Mouse (Mus musculus) midbrain, postnatal 0 days (tissue): ENCODE results near the gene Dtd1. TPM values are rescaled to one million over a fixed set of nuclear protein-coding genes. Genes with fewer than 3 reads are reported as not detected.

ENCODE experiments used
- ATAC-seq: fragments of 200-750 bp; cut with Nextera tagmentation; 2 replicates; pipeline ENCODE4 v1.8.0; 2017; ENCODE audit warnings: moderate number of reproducible peaks, mild to moderate bottlenecking, moderate TSS enrichment, moderate library complexity; ENCODE audit not compliant: low FRiP score
- DNase-seq: peaks from one replicate; pipeline ENCODE4 v3.0.0-alpha.2; 2015; ENCODE audit warnings: low spot score
- H3K27ac ChIP-seq: fragments of 300-500 bp; sonication (generic); 2 replicates; pipeline ENCODE4 v1.5.1; 2014; ENCODE audit warnings: low read depth, mild to moderate bottlenecking, low read length, mixed read lengths
- H3K27me3 ChIP-seq: fragments of 300-500 bp; sonication (generic); 2 replicates; pipeline ENCODE4 v1.6.1; 2014; ENCODE audit warnings: low read length, control low read depth, mixed read lengths; ENCODE audit not compliant: insufficient read depth
- H3K36me3 ChIP-seq: fragments of 300-500 bp; sonication (generic); 2 replicates; pipeline ENCODE4 v1.6.1; 2014; ENCODE audit warnings: low read length, control low read depth, mixed read lengths; ENCODE audit not compliant: insufficient read depth
- H3K4me1 ChIP-seq: fragments of 300-500 bp; sonication (generic); 2 replicates; pipeline ENCODE4 v1.6.1; 2014; ENCODE audit warnings: mild to moderate bottlenecking, control low read depth, antibody characterized with exemption, low read length, mixed read lengths; ENCODE audit not compliant: insufficient read depth
- H3K4me2 ChIP-seq: fragments of 300-500 bp; sonication (generic); 2 replicates; pipeline ENCODE4 v1.6.1; 2014; ENCODE audit warnings: low read depth, mild to moderate bottlenecking, low read length, mixed read lengths; ENCODE audit not compliant: poor library complexity, severe bottlenecking
- H3K4me3 ChIP-seq: fragments of 300-500 bp; sonication (generic); 2 replicates; pipeline ENCODE4 v1.5.1; 2014; ENCODE audit warnings: low read depth, mild to moderate bottlenecking, low read length, moderate library complexity
- H3K9ac ChIP-seq: fragments of 300-500 bp; sonication (generic); replicated peaks from 2 replicates; pipeline ENCODE4 v1.6.1; 2014; ENCODE audit warnings: mild to moderate bottlenecking, low read length, moderate library complexity, mixed read lengths; ENCODE audit not compliant: poor library complexity, severe bottlenecking
- H3K9me3 ChIP-seq: fragments of 300-500 bp; sonication (generic); 2 replicates; pipeline ENCODE4 v1.6.1; 2016; ENCODE audit warnings: low read length, control low read depth
- CTCF ChIP-seq: IDR thresholded peaks from 2 replicates; pipeline ENCODE4 v1.5.1; 2016; ENCODE audit warnings: antibody characterized with exemption, mild to moderate bottlenecking
- WGBS: fragments of 180-500 bp; shearing (Covaris S2); extraction: QIAGEN DNeasy Blood & Tissue Kit; methylation state at CpG from one replicate; pipeline ENCODE4 v1.1.7; 2014; 5-methylcytosine and 5-hydroxymethylcytosine counted together
- polyA plus RNA-seq: library from polyadenylated mRNA; unstranded; fragments of >200 nt; fragmentation: Nextera tagmentation; extraction: Ambion mirVana; gene quantifications from 2 replicates; pipeline ENCODE4 v1.2.1, GENCODE M21; 2015
- total RNA-seq: library from RNA; depleted of rRNA; stranded (reverse); fragments of >200 nt; gene quantifications from 2 replicates; pipeline ENCODE4 v1.2.3, GENCODE M21; 2014

Dtd1 gene
- total and polyA plus RNA-seq, 2 experiments from 2014 or later = 88.7 to 202 TPM

DNA sequence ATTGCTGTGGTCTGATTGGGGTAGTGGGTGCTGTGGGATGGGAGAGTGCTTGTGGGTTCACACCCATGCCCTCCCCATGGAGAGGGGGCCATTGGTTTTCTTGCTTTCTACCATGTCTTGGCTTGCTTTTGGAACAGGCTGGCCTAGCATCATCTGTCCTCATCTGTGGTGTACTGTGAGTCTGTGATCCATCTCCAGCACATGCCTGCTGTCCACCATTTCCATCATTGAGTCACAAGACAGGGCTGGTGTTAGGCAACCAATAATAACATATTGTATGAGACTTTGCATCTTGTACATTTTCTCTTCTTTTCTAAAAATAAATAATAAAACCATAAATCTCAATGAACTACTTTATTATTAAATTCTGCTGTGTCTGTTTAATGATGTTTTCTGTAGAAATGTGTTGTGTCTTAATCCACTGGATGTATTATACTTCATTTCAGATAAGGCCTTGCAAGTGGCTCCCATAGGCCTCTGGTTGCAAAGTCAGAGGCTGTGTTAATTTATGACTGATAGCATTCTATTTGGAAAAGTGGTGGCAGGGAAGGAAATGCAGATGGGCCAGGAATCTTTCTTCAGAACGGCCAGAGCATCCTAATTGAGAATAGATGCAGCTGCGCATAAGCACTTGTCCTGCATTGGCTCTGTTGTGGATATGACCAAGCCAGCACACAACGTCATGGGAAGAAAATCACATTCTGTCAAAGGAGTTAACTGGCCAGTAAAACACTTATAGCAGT lies 168.8 kb downstream of the Dtd1 start:
- no peak for TF ChIP-seq CTCF
- H3K4me3 ChIP-seq = no peak overlapping the region
- no peaks in the 10 kb centered on the region for H3K9me3 ChIP-seq
- no peak overlapping the region for H3K4me2 ChIP-seq
- DNase-seq (no peak), ATAC-seq (no peak)
- H3K27ac ChIP-seq = no peak overlapping the region
- H3K27me3 ChIP-seq = no peaks in the 10 kb centered on the region
- no peaks in the 10 kb centered on the region; the same call in 1 of the 2 replicates for H3K36me3 ChIP-seq
- WGBS = 71% methylated on average over 3 of the region's 3 CpGs
- H3K4me1 ChIP-seq = no peaks in the 10 kb centered on the region
- no peak overlapping the region for H3K9ac ChIP-seq

DNA sequence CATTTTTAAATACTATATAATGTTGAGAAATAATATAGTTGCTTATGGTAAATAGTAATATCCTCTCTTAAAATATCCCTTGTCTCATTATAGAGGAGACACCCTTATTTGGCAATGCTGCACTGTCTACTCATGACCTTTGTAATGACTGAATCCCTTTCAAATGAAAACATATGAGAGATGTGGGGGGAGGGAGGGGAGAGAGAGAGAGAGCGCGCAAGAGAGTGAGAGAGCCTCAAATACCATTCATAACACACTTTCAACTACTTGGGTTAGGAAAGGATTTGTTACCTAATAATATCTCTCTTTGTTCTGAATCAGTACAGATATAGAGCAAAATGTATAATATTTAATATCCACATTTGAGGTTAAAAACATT lies 169.4 kb downstream of the Dtd1 start:
- Histone ChIP-seq H3K9me3 (no peaks in the 10 kb centered on the region), H3K4me3 (no peak overlapping the region), H3K9ac (no peak overlapping the region), H3K27ac (no peak overlapping the region), H3K4me1 (no peaks in the 10 kb centered on the region), H3K4me2 (no peak overlapping the region), H3K36me3 (no peaks in the 10 kb centered on the region; the same call in 1 of the 2 replicates), H3K27me3 (no peaks in the 10 kb centered on the region)
- ATAC-seq (no peak), DNase-seq (no peak)
- TF ChIP-seq CTCF = no peak
- 62% methylated on average over 2 of the region's 2 CpGs for WGBS

DNA sequence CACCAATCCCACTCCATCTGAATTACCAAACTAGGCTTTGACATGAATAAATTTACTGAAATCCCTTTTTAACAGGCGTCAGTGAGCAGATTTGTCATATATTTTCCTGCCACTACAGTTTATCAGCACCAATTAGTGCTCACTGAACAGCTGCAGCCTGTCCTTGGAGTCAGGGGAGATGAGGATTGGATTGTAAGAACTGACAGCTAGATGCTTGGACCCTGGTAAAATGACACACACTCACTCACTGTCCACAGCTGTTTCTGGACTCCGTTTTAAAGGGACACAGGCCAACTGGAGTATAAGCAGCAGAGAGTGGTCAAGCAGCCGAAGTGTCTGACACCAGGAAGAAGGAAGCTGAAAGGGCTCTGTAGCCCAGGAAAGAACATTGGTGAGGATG lies 169.9 kb downstream of the Dtd1 start:
- H3K9ac ChIP-seq = no peak overlapping the region
- ATAC-seq (no peak), DNase-seq (no peak)
- no peak overlapping the region for H3K27ac ChIP-seq
- H3K36me3 ChIP-seq = no peaks in the 10 kb centered on the region; the same call in 1 of the 2 replicates
- no peaks in the 10 kb centered on the region for H3K4me1 ChIP-seq
- no peaks in the 10 kb centered on the region for H3K27me3 ChIP-seq
- no peak overlapping the region for H3K4me2 ChIP-seq
- TF ChIP-seq CTCF = no peak
- H3K4me3 ChIP-seq = no peak overlapping the region
- no peaks in the 10 kb centered on the region for H3K9me3 ChIP-seq
- WGBS = 40% methylated on average over 3 of the region's 3 CpGs

DNA sequence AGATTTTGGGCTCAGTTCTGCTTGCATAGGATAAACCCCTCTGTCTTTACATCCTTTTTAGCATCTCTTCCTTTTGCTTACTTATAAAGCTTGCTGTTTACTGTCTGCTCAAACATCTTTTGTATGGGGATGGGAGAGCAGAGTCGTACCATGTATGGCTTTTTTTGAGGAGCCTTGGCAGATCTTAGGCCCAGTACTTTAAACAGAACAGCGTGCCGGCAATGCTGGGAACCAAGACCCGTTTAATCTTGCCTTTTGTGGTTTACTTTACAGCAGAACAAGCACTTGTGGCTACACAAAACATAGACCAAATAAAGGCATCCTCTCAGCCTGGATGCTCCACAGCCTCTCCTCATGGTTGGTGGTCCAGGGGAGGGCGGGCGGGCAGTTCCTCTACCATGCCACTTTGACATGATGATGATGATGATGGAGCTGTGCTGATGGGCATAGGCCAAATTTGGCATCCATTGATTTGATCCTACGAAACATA lies 170.8 kb downstream of the Dtd1 start:
- no peaks in the 10 kb centered on the region for H3K4me1 ChIP-seq
- ATAC-seq (no peak), DNase-seq (no peak)
- H3K9me3 ChIP-seq = no peaks in the 10 kb centered on the region
- H3K36me3 ChIP-seq = no peaks in the 10 kb centered on the region; the same call in 1 of the 2 replicates
- WGBS = 76% methylated on average over 7 of the region's 7 CpGs
- no peak overlapping the region for H3K4me3 ChIP-seq
- H3K27me3 ChIP-seq = no peaks in the 10 kb centered on the region
- H3K27ac ChIP-seq = no peak overlapping the region
- H3K9ac ChIP-seq = no peak overlapping the region
- TF ChIP-seq CTCF = no peak
- no peak overlapping the region for H3K4me2 ChIP-seq

DNA sequence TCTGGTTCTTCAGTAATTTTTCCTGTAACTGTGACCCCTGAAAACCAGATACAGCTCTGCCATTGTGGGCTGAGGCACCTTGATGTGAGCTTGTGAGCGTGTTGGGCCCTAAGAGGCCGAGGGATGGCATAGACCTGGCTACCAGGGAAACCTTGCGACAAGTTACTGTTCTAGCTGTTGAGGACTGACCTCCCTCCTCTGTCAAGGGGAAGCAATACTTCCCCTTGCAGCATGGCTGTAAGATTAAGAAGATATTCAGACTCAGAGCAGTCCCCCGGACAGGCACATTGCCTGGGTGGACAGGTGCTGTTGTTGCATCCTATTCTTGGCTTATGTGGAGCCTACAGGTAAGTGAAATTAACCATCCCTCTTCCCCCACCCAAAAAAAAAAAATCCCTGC lies 172.1 kb downstream of the Dtd1 start:
- TF ChIP-seq CTCF = no peak
- Histone ChIP-seq H3K4me1 (no peaks in the 10 kb centered on the region), H3K9ac (no peak overlapping the region), H3K4me2 (no peak overlapping the region), H3K27ac (no peak overlapping the region), H3K4me3 (no peak overlapping the region), H3K36me3 (no peaks in the 10 kb centered on the region; the same call in 1 of the 2 replicates), H3K27me3 (no peaks in the 10 kb centered on the region), H3K9me3 (no peaks in the 10 kb centered on the region)
- DNase-seq = no peak
- 93% methylated on average over 4 of the region's 4 CpGs for WGBS
- ATAC-seq = no peak

DNA sequence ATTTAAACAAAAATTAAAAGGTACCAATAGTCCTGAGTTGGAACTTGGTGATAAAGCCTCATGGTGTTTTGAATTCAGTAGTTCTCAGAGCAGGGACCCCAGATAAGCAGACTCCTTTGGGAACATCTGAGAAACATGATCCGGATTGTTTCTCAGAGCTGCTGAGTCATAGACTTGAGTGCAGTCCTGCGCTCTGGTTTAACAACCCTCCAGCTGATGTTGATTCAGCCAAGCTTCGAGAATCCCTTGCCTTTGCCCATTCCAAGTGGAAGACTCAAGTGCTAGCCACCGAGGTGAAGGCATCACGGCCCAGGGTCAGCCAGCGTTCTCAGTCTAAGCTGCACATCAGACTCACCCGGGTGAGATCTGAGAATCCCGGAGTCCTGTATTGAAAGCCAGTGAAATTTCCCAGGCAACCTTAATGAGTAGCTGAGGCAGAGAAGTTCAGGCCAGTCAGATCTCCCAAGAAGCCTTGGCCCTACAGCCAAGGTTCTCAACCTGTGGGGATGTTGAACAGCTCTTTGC lies 175.0 kb downstream of the Dtd1 start:
- Histone ChIP-seq H3K4me2 (no peak overlapping the region), H3K27me3 (no peaks in the 10 kb centered on the region), H3K4me1 (no peaks in the 10 kb centered on the region), H3K27ac (no peak overlapping the region), H3K4me3 (no peak overlapping the region), H3K9ac (no peak overlapping the region), H3K9me3 (no peaks in the 10 kb centered on the region), H3K36me3 (no peaks in the 10 kb centered on the region)
- TF ChIP-seq CTCF = no peak
- 86% methylated on average over 8 of the region's 8 CpGs for WGBS
- ATAC-seq (no peak), DNase-seq (no peak)
